Mouse (Mus musculus): Measurements from ENCODE around the gene Zfp536.

GRCm38 (mm10) chr7:37490312-37490711 is 283.1 kb downstream of the Zfp536 start:
- TF ChIP-seq CTCF (IDR thresholded peaks at IDR 0.05; ENCODE audit: control insufficient read depth, insufficient read depth, low read length) (no peak), POLR2A (IDR thresholded peaks at IDR 0.05; ENCODE audit: borderline replicate concordance, control insufficient read depth, low read depth, low read length) (no peak)
